Mouse (Mus musculus): ENCODE data around the gene Sin3a. TPM values are rescaled to one million over a fixed set of nuclear protein-coding genes. Genes with fewer than 3 reads are reported as not detected.

Sin3a gene
- polyA plus RNA-seq, 1 experiment = 83.3 TPM

DNA sequence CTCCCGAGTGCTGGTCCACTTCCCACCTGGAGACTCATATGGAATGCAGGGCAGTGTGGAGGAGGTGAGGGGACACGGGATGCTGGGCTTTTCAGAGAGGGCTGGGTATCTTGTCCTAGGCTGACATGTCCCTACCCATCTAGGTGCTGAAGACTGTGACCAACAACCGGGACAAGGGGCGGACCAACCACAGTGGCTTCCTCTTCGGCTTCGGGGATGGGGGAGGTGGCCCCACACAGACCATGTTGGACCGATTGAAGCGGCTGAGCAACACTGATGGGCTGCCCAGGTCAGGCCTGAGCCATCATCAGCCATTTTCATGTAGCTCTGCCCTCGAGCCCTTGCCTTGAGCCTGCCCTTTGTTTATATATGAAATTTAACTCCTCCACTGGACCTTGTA lies 65.9 kb downstream of the Sin3a start:
- no peak for DNase-seq (ENCODE audit: low read depth in 1 of 2, low spot score in 2 of 2)
- TF ChIP-seq POLR2A (IDR thresholded peaks at IDR 0.05; ENCODE audit: low read depth, low read length) (no peak), CTCF (IDR thresholded peaks at IDR 0.05; ENCODE audit: extremely low read depth, insufficient read depth, insufficient read length, insufficient replicate concordance) (no peak)
- Histone ChIP-seq H3K4me1 (ENCODE audit: control insufficient read depth, insufficient read depth, insufficient read length) (no peaks in the 10 kb centered on the region), H3K27ac (ENCODE audit: insufficient read depth, low read length) (no peak overlapping the region), H3K4me3 (ENCODE audit: extremely low read depth, insufficient read depth, insufficient read length) (no peak overlapping the region), H3K36me3 (ENCODE audit: control insufficient read depth, insufficient read depth, low read length) (peaks cover 36% of the 10 kb centered on the region), H3K27me3 (ENCODE audit: control insufficient read depth, insufficient read depth, low read length) (no peaks in the 10 kb centered on the region)
- 83% methylated on average over 9 of the region's 9 CpGs for WGBS

- H3K27ac ChIP-seq (ENCODE audit: insufficient read depth, low read length) = no peak overlapping the region
- no peaks in the 10 kb centered on the region for H3K4me1 ChIP-seq (ENCODE audit: control insufficient read depth, insufficient read depth, insufficient read length)
- WGBS = 93% methylated on average over 6 of the region's 6 CpGs
- no peaks in the 10 kb centered on the region for H3K27me3 ChIP-seq (ENCODE audit: control insufficient read depth, insufficient read depth, low read length)
- H3K4me3 ChIP-seq (ENCODE audit: extremely low read depth, insufficient read depth, insufficient read length) = no peak overlapping the region
- no peak for DNase-seq (ENCODE audit: low read depth in 1 of 2, low spot score in 2 of 2)
- no peak for TF ChIP-seq CTCF (IDR thresholded peaks at IDR 0.05; ENCODE audit: extremely low read depth, insufficient read depth, insufficient read length, insufficient replicate concordance)
- no peak for TF ChIP-seq POLR2A (IDR thresholded peaks at IDR 0.05; ENCODE audit: low read depth, low read length)
- H3K36me3 ChIP-seq (ENCODE audit: control insufficient read depth, insufficient read depth, low read length) = peaks cover 43% of the 10 kb centered on the region
Measured at GRCm38 (mm10) chr9:57138507-57138906, 66.7 kb downstream of the Sin3a start.

- H3K4me3 ChIP-seq (ENCODE audit: extremely low read depth, insufficient read depth, insufficient read length) = no peak overlapping the region
- H3K36me3 ChIP-seq (ENCODE audit: control insufficient read depth, insufficient read depth, low read length) = peaks cover 47% of the 10 kb centered on the region
- DNase-seq (ENCODE audit: low read depth in 1 of 2, low spot score in 2 of 2) = no peak
- TF ChIP-seq CTCF (IDR thresholded peaks at IDR 0.05; ENCODE audit: extremely low read depth, insufficient read depth, insufficient read length, insufficient replicate concordance) = no peak
- no peak for TF ChIP-seq POLR2A (IDR thresholded peaks at IDR 0.05; ENCODE audit: low read depth, low read length)
- WGBS = 94% methylated on average over 9 of the region's 9 CpGs
- H3K4me1 ChIP-seq (ENCODE audit: control insufficient read depth, insufficient read depth, insufficient read length) = no peaks in the 10 kb centered on the region
- no peaks in the 10 kb centered on the region for H3K27me3 ChIP-seq (ENCODE audit: control insufficient read depth, insufficient read depth, low read length)
- H3K27ac ChIP-seq (ENCODE audit: insufficient read depth, low read length) = no peak overlapping the region
Measured at GRCm38 (mm10) chr9:57139110-57139509, 67.3 kb downstream of the Sin3a start.

- Histone ChIP-seq H3K4me3 (ENCODE audit: extremely low read depth, insufficient read depth, insufficient read length) (no peak overlapping the region), H3K27me3 (ENCODE audit: control insufficient read depth, insufficient read depth, low read length) (no peaks in the 10 kb centered on the region), H3K36me3 (ENCODE audit: control insufficient read depth, insufficient read depth, low read length) (peaks cover 51% of the 10 kb centered on the region), H3K4me1 (ENCODE audit: control insufficient read depth, insufficient read depth, insufficient read length) (no peaks in the 10 kb centered on the region), H3K27ac (ENCODE audit: insufficient read depth, low read length) (no peak overlapping the region)
- TF ChIP-seq CTCF (IDR thresholded peaks at IDR 0.05; ENCODE audit: extremely low read depth, insufficient read depth, insufficient read length, insufficient replicate concordance) (no peak), POLR2A (IDR thresholded peaks at IDR 0.05; ENCODE audit: low read depth, low read length) (no peak)
- DNase-seq (ENCODE audit: low read depth in 1 of 2, low spot score in 2 of 2) = no peak
- 93% methylated on average over 5 of the region's 5 CpGs for WGBS
Measured at GRCm38 (mm10) chr9:57139571-57139970, 67.7 kb downstream of the Sin3a start.

DNA sequence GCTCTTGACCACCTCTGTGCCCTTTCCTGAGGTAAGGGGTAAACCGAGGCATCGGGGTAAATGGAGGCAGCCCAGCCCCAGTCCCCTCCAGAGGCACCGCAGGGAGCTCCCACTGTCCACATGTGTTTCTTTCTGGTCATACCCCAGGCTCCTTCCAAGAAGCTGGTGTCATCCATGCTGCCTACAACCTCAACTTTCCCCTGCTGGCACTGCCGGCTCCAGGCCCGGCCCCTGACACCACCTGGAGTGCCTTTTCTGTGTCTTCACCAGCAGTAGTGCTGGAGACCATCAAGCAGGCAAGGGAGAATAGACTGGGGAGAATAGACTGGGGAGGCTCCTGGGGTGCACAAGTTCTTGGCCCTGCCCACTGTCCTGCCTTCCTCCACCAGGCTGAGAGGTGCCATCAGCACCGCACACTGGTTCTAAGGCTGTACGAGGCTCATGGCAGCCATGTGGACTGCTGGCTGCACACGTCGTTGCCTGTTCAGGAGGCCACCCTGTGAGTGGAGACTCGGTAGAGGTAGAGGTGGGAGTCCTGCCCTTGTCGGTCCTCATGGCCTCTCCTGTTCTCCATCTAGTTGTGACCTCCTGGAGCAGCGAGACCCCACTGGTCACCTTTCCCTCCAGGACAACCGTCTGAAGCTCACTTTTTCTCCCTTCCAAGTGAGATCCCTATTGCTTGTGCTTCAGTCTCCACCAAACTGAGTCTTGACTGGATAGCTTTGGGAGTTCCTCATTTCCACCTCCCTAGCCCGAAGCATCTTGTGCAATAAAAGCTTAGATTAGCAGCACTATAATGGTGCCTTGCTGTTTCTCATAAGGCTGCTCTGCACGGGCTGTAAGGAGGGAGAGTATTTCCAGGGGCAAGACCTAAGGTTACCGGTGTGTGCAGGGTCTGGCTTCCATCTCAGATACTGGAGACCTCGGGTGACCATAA lies 69.8 kb downstream of the Sin3a start:
- H3K4me3 ChIP-seq (ENCODE audit: extremely low read depth, insufficient read depth, insufficient read length) = no peak overlapping the region
- no peak overlapping the region for H3K27ac ChIP-seq (ENCODE audit: insufficient read depth, low read length)
- WGBS = 92% methylated on average over 17 of the region's 17 CpGs
- H3K27me3 ChIP-seq (ENCODE audit: control insufficient read depth, insufficient read depth, low read length) = no peaks in the 10 kb centered on the region
- TF ChIP-seq CTCF (IDR thresholded peaks at IDR 0.05; ENCODE audit: extremely low read depth, insufficient read depth, insufficient read length, insufficient replicate concordance) (no peak), POLR2A (IDR thresholded peaks at IDR 0.05; ENCODE audit: low read depth, low read length) (no peak)
- no peak for DNase-seq (ENCODE audit: low read depth in 1 of 2, low spot score in 2 of 2)
- H3K36me3 ChIP-seq (ENCODE audit: control insufficient read depth, insufficient read depth, low read length) = peaks cover 46% of the 10 kb centered on the region
- no peaks in the 10 kb centered on the region for H3K4me1 ChIP-seq (ENCODE audit: control insufficient read depth, insufficient read depth, insufficient read length)

GRCm38 (mm10) chr9:57143212-57143611 lies 71.4 kb downstream of the Sin3a start:
- DNase-seq (ENCODE audit: low read depth in 1 of 2, low spot score in 2 of 2) = no peak
- no peaks in the 10 kb centered on the region for H3K27me3 ChIP-seq (ENCODE audit: control insufficient read depth, insufficient read depth, low read length)
- WGBS = 94% methylated on average over 11 of the region's 11 CpGs
- no peak overlapping the region for H3K27ac ChIP-seq (ENCODE audit: insufficient read depth, low read length)
- TF ChIP-seq POLR2A (IDR thresholded peaks at IDR 0.05; ENCODE audit: low read depth, low read length) (no peak), CTCF (IDR thresholded peaks at IDR 0.05; ENCODE audit: extremely low read depth, insufficient read depth, insufficient read length, insufficient replicate concordance) (no peak)
- H3K4me1 ChIP-seq (ENCODE audit: control insufficient read depth, insufficient read depth, insufficient read length) = peaks cover 7% of the 10 kb centered on the region
- no peak overlapping the region for H3K4me3 ChIP-seq (ENCODE audit: extremely low read depth, insufficient read depth, insufficient read length)
- H3K36me3 ChIP-seq (ENCODE audit: control insufficient read depth, insufficient read depth, low read length) = peaks cover 38% of the 10 kb centered on the region

DNA sequence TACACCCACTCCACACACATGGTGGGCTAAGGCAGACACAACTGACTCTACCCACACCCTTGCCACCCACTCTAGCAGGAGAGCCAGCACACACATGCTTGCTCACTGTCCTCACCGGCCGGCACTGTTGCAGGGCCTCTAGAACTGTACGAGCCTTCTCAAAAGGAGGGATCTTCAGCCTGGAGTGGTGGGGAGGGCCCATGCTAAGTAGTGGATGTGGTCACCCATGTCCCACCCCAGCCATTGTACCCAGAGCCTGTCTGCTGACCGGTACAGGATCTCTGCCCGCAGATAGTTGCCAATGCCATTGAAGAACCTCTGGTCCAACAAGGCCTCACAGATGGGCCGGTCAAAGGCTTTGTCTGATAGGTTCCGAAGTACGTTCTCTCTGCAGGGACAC lies 73.0 kb downstream of the Sin3a start:
- no peak for TF ChIP-seq POLR2A (IDR thresholded peaks at IDR 0.05; ENCODE audit: low read depth, low read length)
- WGBS = 92% methylated on average over 8 of the region's 8 CpGs
- Histone ChIP-seq H3K4me3 (ENCODE audit: extremely low read depth, insufficient read depth, insufficient read length) (no peak overlapping the region), H3K27me3 (ENCODE audit: control insufficient read depth, insufficient read depth, low read length) (no peaks in the 10 kb centered on the region), H3K27ac (ENCODE audit: insufficient read depth, low read length) (no peak overlapping the region), H3K36me3 (ENCODE audit: control insufficient read depth, insufficient read depth, low read length) (peaks cover 28% of the 10 kb centered on the region), H3K4me1 (ENCODE audit: control insufficient read depth, insufficient read depth, insufficient read length) (peaks cover 13% of the 10 kb centered on the region)
- no peak for DNase-seq (ENCODE audit: low read depth in 1 of 2, low spot score in 2 of 2)

Measured in spleen, adult 2 months (tissue).